Mouse (Mus musculus): ENCODE results near the gene Tek. TPM values are rescaled to one million over a fixed set of nuclear protein-coding genes. Genes with fewer than 3 reads are reported as not detected.
A peak's percentile ranks its signal among the peaks of the same experiment; 100 is the strongest.
"Not testable (repeated sequence)": the region's sequence is repeated elsewhere in the genome, so short reads cannot be mapped to it uniquely, and the experiment has no call there.

Tek gene
- total RNA-seq (2017) = 7.9 and 13.0 TPM in 2 replicates

- ATAC-seq (replicated peaks in 1 of 2; ENCODE audit: insufficient read depth in 1 of 2, low FRiP score in 2 of 2, low TSS enrichment in 1 of 2, low read depth in 1 of 2, poor library complexity in 2 of 2, severe bottlenecking in 2 of 2) = peak; percentile 49 to 79; a peak in 3 of 4 replicates
Observed at GRCm38 (mm10) chr4:94738838-94739731, at the start of gene Tek. TSS of gene Tek (plus strand) at chr4:94739289.

- not testable (repeated sequence) for ATAC-seq (replicated peaks in 1 of 2; ENCODE audit: insufficient read depth in 1 of 2, low FRiP score in 2 of 2, low TSS enrichment in 1 of 2, low read depth in 1 of 2, poor library complexity in 2 of 2, severe bottlenecking in 2 of 2)
Observed at GRCm38 (mm10) chr4:94689804-94690203, 49.3 kb upstream of the Tek start.

DNA sequence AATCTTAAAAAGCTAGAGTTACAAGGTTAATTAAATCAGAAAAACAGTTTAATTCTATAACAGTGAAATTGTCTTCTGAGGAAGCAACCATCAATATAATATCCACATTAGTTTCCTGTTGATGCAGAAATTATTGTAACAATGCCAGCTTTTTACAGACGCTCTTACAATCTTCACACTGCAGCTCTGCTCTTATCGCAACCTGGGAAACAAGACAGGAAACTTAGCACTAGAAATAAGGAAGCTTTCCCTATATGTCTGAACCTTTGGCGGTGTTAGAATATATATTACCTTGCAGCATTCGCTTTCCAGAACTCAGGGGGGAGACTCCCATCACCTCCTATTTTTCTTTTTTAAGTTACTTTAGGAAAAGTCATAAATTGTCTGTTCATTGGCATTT is 48.0 kb upstream of the Tek start:
- ATAC-seq (replicated peaks in 1 of 2; ENCODE audit: insufficient read depth in 1 of 2, low FRiP score in 2 of 2, low TSS enrichment in 1 of 2, low read depth in 1 of 2, poor library complexity in 2 of 2, severe bottlenecking in 2 of 2) = peak; percentile 45 to 56

DNA sequence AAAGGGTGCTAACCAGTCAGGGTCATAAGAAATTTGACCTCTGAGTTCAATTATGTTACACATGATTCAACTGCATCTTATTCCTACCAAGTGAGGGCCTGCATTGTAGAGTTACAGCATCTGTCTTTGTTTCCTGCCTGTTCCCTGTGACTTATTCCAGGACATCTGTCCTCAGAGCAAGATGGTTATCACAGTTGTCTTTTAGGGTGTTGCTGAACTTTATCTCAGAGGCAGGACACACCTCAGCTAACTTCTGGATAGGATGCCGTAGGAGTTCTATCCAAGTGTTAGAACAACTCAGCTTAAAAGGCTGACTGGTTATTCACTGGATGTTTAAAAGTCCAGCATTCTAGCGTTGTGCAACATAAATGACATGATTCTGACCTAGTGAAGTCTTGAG is 46.9 kb upstream of the Tek start:
- no peak for ATAC-seq (replicated peaks in 1 of 2; ENCODE audit: insufficient read depth in 1 of 2, low FRiP score in 2 of 2, low TSS enrichment in 1 of 2, low read depth in 1 of 2, poor library complexity in 2 of 2, severe bottlenecking in 2 of 2)

- ATAC-seq (replicated peaks in 1 of 2; ENCODE audit: insufficient read depth in 1 of 2, low FRiP score in 2 of 2, low TSS enrichment in 1 of 2, low read depth in 1 of 2, poor library complexity in 2 of 2, severe bottlenecking in 2 of 2) = no peak
Observed at GRCm38 (mm10) chr4:94696368-94696767, 42.7 kb upstream of the Tek start.

DNA sequence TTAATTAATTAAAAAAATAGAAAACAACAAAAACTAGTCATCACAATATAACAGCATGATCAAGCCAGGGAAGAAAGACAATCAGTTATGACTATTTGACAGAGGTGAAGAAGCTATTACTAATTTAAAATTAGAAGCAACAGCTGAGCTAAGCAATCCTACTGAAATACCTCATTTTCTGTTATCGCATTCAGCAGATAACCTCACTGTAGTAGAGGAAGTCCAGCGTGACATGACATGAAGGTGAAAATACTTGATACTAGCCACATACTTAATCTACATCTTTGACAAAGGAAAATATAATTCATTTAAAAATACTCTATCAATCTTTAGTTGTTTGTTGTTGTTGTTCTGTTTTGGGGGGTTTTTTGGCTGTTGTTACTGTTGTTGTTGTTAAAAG is 28.1 kb upstream of the Tek start:
- ATAC-seq (replicated peaks in 1 of 2; ENCODE audit: insufficient read depth in 1 of 2, low FRiP score in 2 of 2, low TSS enrichment in 1 of 2, low read depth in 1 of 2, poor library complexity in 2 of 2, severe bottlenecking in 2 of 2) = 0 out of 4 replicates have a peak, but pooled peaks of 1 of the 2 experiments have one; percentile 37

GRCm38 (mm10) chr4:94711426-94711825 is 27.7 kb upstream of the Tek start:
- no peak for ATAC-seq (replicated peaks in 1 of 2; ENCODE audit: insufficient read depth in 1 of 2, low FRiP score in 2 of 2, low TSS enrichment in 1 of 2, low read depth in 1 of 2, poor library complexity in 2 of 2, severe bottlenecking in 2 of 2)

DNA sequence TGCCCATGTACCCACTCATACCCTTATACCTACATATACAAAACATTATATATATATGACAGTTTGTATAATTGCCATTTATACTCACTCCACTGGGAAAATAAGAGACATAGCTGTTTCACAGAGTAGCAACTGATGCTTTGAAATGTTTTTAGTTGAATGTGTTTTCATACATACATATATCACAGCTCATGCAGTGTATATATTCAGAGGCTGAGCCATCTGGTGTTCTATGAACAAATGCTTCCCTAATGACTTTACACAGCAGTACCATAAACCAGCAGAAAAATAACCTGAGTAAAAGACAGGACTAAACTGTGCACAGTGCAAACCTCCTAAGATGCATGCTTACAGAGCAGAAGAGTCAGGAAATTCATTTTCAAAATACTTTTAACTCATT is 25.3 kb upstream of the Tek start:
- no peak for ATAC-seq (replicated peaks in 1 of 2; ENCODE audit: insufficient read depth in 1 of 2, low FRiP score in 2 of 2, low TSS enrichment in 1 of 2, low read depth in 1 of 2, poor library complexity in 2 of 2, severe bottlenecking in 2 of 2)

- ATAC-seq (replicated peaks in 1 of 2; ENCODE audit: insufficient read depth in 1 of 2, low FRiP score in 2 of 2, low TSS enrichment in 1 of 2, low read depth in 1 of 2, poor library complexity in 2 of 2, severe bottlenecking in 2 of 2) = no peak
Observed at GRCm38 (mm10) chr4:94715166-94715565, 23.9 kb upstream of the Tek start.

DNA sequence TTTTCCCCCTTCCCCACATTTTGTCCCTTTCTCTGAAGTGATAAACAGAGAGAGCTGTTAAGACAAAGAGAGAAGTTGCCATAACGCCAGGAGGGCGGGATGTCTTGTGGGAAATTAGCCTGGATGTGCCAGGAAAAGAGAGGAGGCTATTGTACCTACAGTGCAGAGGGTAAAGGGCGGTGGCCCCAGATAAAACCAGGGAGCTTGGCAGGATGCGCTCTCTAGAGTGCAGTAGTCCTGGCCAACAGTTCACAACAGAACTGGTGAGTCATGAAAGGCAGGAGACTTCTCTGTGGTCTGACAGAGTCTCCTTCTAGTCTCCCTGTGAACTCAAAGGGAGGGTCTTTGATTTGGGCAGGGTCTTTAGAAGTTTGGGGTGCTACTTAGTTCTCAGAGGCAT is 13.3 kb upstream of the Tek start:
- no peak for ATAC-seq (replicated peaks in 1 of 2; ENCODE audit: insufficient read depth in 1 of 2, low FRiP score in 2 of 2, low TSS enrichment in 1 of 2, low read depth in 1 of 2, poor library complexity in 2 of 2, severe bottlenecking in 2 of 2)

GRCm38 (mm10) chr4:94732721-94733120 is 6.4 kb upstream of the Tek start:
- no peak for ATAC-seq (replicated peaks in 1 of 2; ENCODE audit: insufficient read depth in 1 of 2, low FRiP score in 2 of 2, low TSS enrichment in 1 of 2, low read depth in 1 of 2, poor library complexity in 2 of 2, severe bottlenecking in 2 of 2)

GRCm38 (mm10) chr4:94737326-94738295 is 1.5 kb upstream of the Tek start:
- ATAC-seq (replicated peaks in 1 of 2; ENCODE audit: insufficient read depth in 1 of 2, low FRiP score in 2 of 2, low TSS enrichment in 1 of 2, low read depth in 1 of 2, poor library complexity in 2 of 2, severe bottlenecking in 2 of 2) = no peak

- no peak for ATAC-seq (replicated peaks in 1 of 2; ENCODE audit: insufficient read depth in 1 of 2, low FRiP score in 2 of 2, low TSS enrichment in 1 of 2, low read depth in 1 of 2, poor library complexity in 2 of 2, severe bottlenecking in 2 of 2)
Observed at GRCm38 (mm10) chr4:94741824-94742223, 2.7 kb downstream of the Tek start.

DNA sequence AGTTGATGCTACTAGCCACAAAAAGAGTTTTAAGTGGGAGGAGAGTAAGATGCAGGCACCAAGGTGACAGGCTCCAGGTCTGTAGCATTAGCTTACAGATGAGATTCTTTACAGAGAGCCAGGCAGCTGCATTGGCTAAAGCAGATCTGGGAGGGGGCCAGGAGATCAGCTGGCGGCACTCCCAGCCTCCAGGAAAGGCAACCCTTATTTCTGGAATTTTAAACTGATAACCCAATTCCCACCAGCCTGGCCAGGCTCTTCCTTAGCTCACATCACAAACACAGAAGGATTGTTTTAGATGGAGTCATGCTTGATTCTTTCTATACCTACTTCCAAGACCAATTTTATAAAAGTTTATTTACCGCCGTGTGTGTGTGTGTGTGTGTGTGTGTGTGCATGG is 6.7 kb downstream of the Tek start:
- ATAC-seq (replicated peaks in 1 of 2; ENCODE audit: insufficient read depth in 1 of 2, low FRiP score in 2 of 2, low TSS enrichment in 1 of 2, low read depth in 1 of 2, poor library complexity in 2 of 2, severe bottlenecking in 2 of 2) = no peak

GRCm38 (mm10) chr4:94746387-94746811 is 7.3 kb downstream of the Tek start:
- no peak for ATAC-seq (replicated peaks in 1 of 2; ENCODE audit: insufficient read depth in 1 of 2, low FRiP score in 2 of 2, low TSS enrichment in 1 of 2, low read depth in 1 of 2, poor library complexity in 2 of 2, severe bottlenecking in 2 of 2)

DNA sequence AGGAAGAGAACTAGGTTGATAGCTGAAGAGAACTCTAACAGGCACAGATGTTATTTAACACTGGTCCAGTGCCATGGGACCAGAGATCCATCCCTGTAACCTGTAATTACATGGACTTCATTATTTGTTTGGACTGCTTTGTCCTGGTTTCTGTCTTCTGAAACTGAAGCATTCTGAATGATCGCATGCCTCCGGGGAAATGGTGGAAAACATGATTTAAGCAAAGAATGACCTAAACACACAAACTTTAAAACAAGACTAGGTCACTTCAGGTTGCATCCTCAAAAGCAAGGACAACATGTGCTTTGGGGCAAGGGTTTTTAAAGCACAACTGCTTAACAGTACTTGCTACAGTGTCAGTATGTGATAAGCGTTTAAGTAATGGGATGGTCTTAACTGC is 8.2 kb downstream of the Tek start:
- ATAC-seq (replicated peaks in 1 of 2; ENCODE audit: insufficient read depth in 1 of 2, low FRiP score in 2 of 2, low TSS enrichment in 1 of 2, low read depth in 1 of 2, poor library complexity in 2 of 2, severe bottlenecking in 2 of 2) = no peak

DNA sequence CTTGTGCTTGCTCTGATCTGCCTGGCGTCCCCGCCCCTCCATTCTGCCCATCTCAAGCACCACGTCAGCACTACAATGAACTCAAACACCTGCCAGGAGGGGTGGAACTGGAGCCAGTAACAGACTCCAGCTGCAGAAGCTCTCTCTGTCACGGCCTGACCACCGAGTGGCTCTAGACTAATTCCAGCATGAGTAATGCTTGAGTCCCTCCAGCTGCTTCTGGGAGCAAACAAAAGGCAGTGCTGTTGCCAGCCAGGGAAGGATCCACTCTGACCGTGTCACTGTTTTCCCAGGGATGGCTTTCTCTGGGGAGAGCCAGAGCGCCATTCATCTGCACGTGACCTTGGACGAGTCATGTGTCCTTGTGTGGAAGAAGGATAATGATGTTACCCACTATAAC is 13.4 kb downstream of the Tek start:
- no peak for ATAC-seq (replicated peaks in 1 of 2; ENCODE audit: insufficient read depth in 1 of 2, low FRiP score in 2 of 2, low TSS enrichment in 1 of 2, low read depth in 1 of 2, poor library complexity in 2 of 2, severe bottlenecking in 2 of 2)

GRCm38 (mm10) chr4:94765217-94765616 is 26.1 kb downstream of the Tek start:
- ATAC-seq (replicated peaks in 1 of 2; ENCODE audit: insufficient read depth in 1 of 2, low FRiP score in 2 of 2, low TSS enrichment in 1 of 2, low read depth in 1 of 2, poor library complexity in 2 of 2, severe bottlenecking in 2 of 2) = no peak
